In the genomic region with DNA sequence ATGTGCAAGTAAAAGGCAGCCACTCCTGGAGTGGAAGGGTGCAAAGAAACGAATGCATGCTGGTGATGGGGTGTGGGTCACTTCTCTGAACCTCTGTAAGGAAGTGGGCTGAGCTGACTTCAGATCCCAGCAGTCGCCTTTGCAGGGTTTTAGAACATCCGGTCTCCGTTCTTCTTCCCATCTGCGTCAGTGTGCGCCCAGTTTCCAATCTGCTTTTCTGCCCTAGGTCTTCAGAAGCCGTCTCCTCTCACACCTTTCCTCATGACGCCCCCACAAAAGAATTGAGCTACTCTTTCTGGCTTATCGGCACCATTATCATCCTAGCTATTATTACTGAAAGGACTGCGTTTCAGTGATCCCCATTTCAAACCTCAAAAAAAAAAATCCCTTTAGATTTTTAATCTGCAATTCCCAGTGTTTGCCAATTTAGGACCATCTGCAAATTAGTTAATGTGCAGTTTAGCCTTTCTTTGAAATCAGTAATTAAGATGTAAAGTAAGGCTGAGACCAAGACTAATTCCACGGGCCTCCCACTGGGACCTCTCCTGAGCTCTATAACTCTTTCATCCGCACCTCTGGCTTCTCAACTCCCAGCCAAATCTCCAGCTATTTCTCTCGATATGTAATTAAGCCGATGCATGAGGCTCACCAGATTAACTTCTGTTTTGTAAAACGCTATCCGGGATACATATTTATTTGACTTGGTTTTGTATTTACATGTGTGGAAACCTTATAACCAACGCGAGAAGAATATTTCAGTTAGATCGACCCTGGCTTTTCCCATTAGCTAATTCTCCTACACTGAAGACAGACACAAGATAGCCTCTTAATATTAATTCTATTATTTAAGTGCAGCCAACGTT, we compare ENCODE assay signal across 19 mouse cellular contexts.
DNase-seq lines count a peak whose midpoint lies in the region; ATAC-seq and TF ChIP-seq lines count a peak whose summit lies in the region.
"Had no signal": no experiment of that assay in that cellular context is flagged by ENCODE, and none has a peak within 500 bp of the region (broad histone marks: within the 10 kb centered on the region; RNA-seq: fewer than 3 reads in every experiment).

No protein-coding gene starts in this region.

- no peak for TF ChIP-seq CTCF in stomach, postnatal 0 days (IDR thresholded peaks at IDR 0.05; ENCODE audit: low read depth)

- H3K4me3 ChIP-seq in limb, embryonic 12.5 days (replicated peaks): no peak overlapping the region
- H3K4me3 ChIP-seq in limb, embryonic 10.5 days: no peak overlapping the region
- H3K4me3 ChIP-seq in forebrain, embryonic 14.5 days (ENCODE audit: low read depth, low read length): no peak overlapping the region
- H3K4me3 ChIP-seq in neural tube, embryonic 14.5 days (ENCODE audit: low read depth, low read length): no peak overlapping the region
- H3K4me3 ChIP-seq in stomach, postnatal 0 days (ENCODE audit: low read depth, low read length): no peak overlapping the region
- H3K4me3 ChIP-seq: embryonic facial prominence, embryonic 12.5 days; heart, embryonic 13.5 days; kidney, embryonic 15.5 days; liver, embryonic 12.5 days; stomach, embryonic 15.5 days had no signal

- ATAC-seq in limb, embryonic 12.5 days (ENCODE audit: insufficient number of reproducible peaks, insufficient read depth, low FRiP score, low TSS enrichment, low read depth): no peak
- ATAC-seq in forebrain, embryonic 14.5 days: no peak
- ATAC-seq in megakaryocyte progenitor cell, adult 5-6 weeks (replicated peaks; ENCODE audit: poor library complexity): peak; percentile 30; the same call in 1 of the 2 replicates
- ATAC-seq in neural tube, embryonic 14.5 days (ENCODE audit: low read depth): no peak
- ATAC-seq in stomach, postnatal 0 days (ENCODE audit: low FRiP score, low TSS enrichment): no peak
- ATAC-seq: activated CD4-positive, CD25-positive, alpha-beta regulatory T cell, adult 4 months; CD4-positive, CD25-positive, alpha-beta regulatory T cell, adult 4 months; liver, embryonic 12.5 days had no signal

- H3K9ac ChIP-seq in limb, embryonic 12.5 days (replicated peaks): no peak overlapping the region
- H3K9ac ChIP-seq in forebrain, embryonic 14.5 days (ENCODE audit: low read length): no peak overlapping the region
- no peak overlapping the region for H3K9ac ChIP-seq in neural tube, embryonic 14.5 days (replicated peaks; ENCODE audit: low read depth, low read length)
- no peak overlapping the region for H3K9ac ChIP-seq in stomach, postnatal 0 days (ENCODE audit: low read length)
- H3K9ac ChIP-seq: embryonic facial prominence, embryonic 12.5 days; heart, embryonic 13.5 days; kidney, embryonic 15.5 days; liver, embryonic 12.5 days; stomach, embryonic 15.5 days had no signal

- no peaks in the 10 kb centered on the region for H3K36me3 ChIP-seq in limb, embryonic 12.5 days
- no peaks in the 10 kb centered on the region for H3K36me3 ChIP-seq in limb, embryonic 10.5 days
- H3K36me3 ChIP-seq in forebrain, embryonic 14.5 days (ENCODE audit: control insufficient read depth, insufficient read depth, low read length): no peaks in the 10 kb centered on the region
- H3K36me3 ChIP-seq in neural tube, embryonic 14.5 days (ENCODE audit: control insufficient read depth, insufficient read depth, low read length): no peaks in the 10 kb centered on the region
- H3K36me3 ChIP-seq in stomach, postnatal 0 days (ENCODE audit: control insufficient read depth, insufficient read depth, low read length): no peaks in the 10 kb centered on the region
- H3K36me3 ChIP-seq: embryonic facial prominence, embryonic 12.5 days; heart, embryonic 13.5 days; kidney, embryonic 15.5 days; liver, embryonic 12.5 days; stomach, embryonic 15.5 days had no signal

- no peak for DNase-seq in limb, embryonic 10.5 days (ENCODE audit: low spot score)
- peak; percentile 54 for DNase-seq in forebrain, embryonic 14.5 days (ENCODE audit: low spot score)
- no peak for DNase-seq in kidney, postnatal 10 days
- no peak for DNase-seq in stomach, postnatal 0 days (ENCODE audit: low spot score)
- DNase-seq: cerebellum, adult 2 months; gastrocnemius, postnatal 25 days; lung, postnatal 10 days; right cerebral cortex, postnatal 4 days; thymus, postnatal 14 days had no signal

- peaks cover 5% of the 10 kb centered on the region; the same call in 1 of the 2 replicates for H3K27me3 ChIP-seq in limb, embryonic 12.5 days
- peaks cover 4% of the 10 kb centered on the region; the same call in 1 of the 2 replicates for H3K27me3 ChIP-seq in limb, embryonic 10.5 days (ENCODE audit: low read depth, poor library complexity, severe bottlenecking)
- H3K27me3 ChIP-seq in forebrain, embryonic 14.5 days (replicated peaks; ENCODE audit: control insufficient read depth, insufficient read depth, low read length): 0 out of 2 replicates have a peak, but pooled peaks cover 8% of the 10 kb centered on the region
- H3K27me3 ChIP-seq in neural tube, embryonic 14.5 days (ENCODE audit: control insufficient read depth, insufficient read depth, low read length): no peaks in the 10 kb centered on the region
- H3K27me3 ChIP-seq in stomach, postnatal 0 days (ENCODE audit: control insufficient read depth, insufficient read depth, low read length): no peaks in the 10 kb centered on the region
- H3K27me3 ChIP-seq: embryonic facial prominence, embryonic 12.5 days; heart, embryonic 13.5 days; liver, embryonic 12.5 days; stomach, embryonic 15.5 days had no signal

- H3K27ac ChIP-seq in limb, embryonic 12.5 days: no peak overlapping the region
- H3K27ac ChIP-seq in limb, embryonic 10.5 days: no peak overlapping the region
- no peak overlapping the region for H3K27ac ChIP-seq in forebrain, embryonic 14.5 days (ENCODE audit: low read depth, low read length)
- no peak overlapping the region for H3K27ac ChIP-seq in neural tube, embryonic 14.5 days (ENCODE audit: low read depth, low read length)
- no peak overlapping the region for H3K27ac ChIP-seq in stomach, postnatal 0 days (replicated peaks)
- H3K27ac ChIP-seq: embryonic facial prominence, embryonic 12.5 days; heart, embryonic 13.5 days; kidney, embryonic 15.5 days; liver, embryonic 12.5 days; stomach, embryonic 15.5 days had no signal

- H3K4me2 ChIP-seq in limb, embryonic 12.5 days: peak overlapping the region; percentile 15; the same call in 1 of the 2 replicates
- peak overlapping the region; percentile 5; the same call in 1 of the 2 replicates for H3K4me2 ChIP-seq in forebrain, embryonic 14.5 days (ENCODE audit: low read length)
- peak overlapping the region; percentile 5; the same call in 1 of the 2 replicates for H3K4me2 ChIP-seq in neural tube, embryonic 14.5 days (ENCODE audit: low read depth, low read length)
- H3K4me2 ChIP-seq in stomach, postnatal 0 days (replicated peaks; ENCODE audit: low read depth): no peak overlapping the region
- H3K4me2 ChIP-seq: embryonic facial prominence, embryonic 12.5 days; heart, embryonic 13.5 days; kidney, embryonic 15.5 days; liver, embryonic 12.5 days; stomach, embryonic 15.5 days had no signal

- 25% methylated on average over 20 of the region's 20 CpGs for WGBS in limb, embryonic 12.5 days
- WGBS in limb, embryonic 10.5 days: 37% methylated on average over 20 of the region's 20 CpGs
- 6% methylated on average over 20 of the region's 20 CpGs for WGBS in forebrain, embryonic 14.5 days
- 21% methylated on average over 20 of the region's 20 CpGs for WGBS in neural tube, embryonic 14.5 days
- WGBS in stomach, postnatal 0 days: 62% methylated on average over 20 of the region's 20 CpGs

- no peaks in the 10 kb centered on the region for H3K9me3 ChIP-seq in limb, embryonic 12.5 days
- H3K9me3 ChIP-seq in limb, embryonic 10.5 days (replicated peaks): no peaks in the 10 kb centered on the region
- H3K9me3 ChIP-seq in forebrain, embryonic 14.5 days (replicated peaks; ENCODE audit: control insufficient read depth, low read length): no peaks in the 10 kb centered on the region
- H3K9me3 ChIP-seq in neural tube, embryonic 14.5 days (ENCODE audit: control insufficient read depth, low read length): no peaks in the 10 kb centered on the region
- no peaks in the 10 kb centered on the region for H3K9me3 ChIP-seq in stomach, postnatal 0 days (ENCODE audit: control insufficient read depth, low read length)
- H3K9me3 ChIP-seq: embryonic facial prominence, embryonic 12.5 days; heart, embryonic 13.5 days; kidney, embryonic 15.5 days; liver, embryonic 12.5 days; stomach, embryonic 15.5 days had no signal

- no peak for TF ChIP-seq EP300 in stomach, postnatal 0 days (optimal IDR thresholded peaks at IDR 0.05)

- peaks cover 12% of the 10 kb centered on the region for H3K4me1 ChIP-seq in limb, embryonic 12.5 days (replicated peaks)
- peaks cover 12% of the 10 kb centered on the region for H3K4me1 ChIP-seq in limb, embryonic 10.5 days
- peaks cover 11% of the 10 kb centered on the region; the same call in 1 of the 2 replicates for H3K4me1 ChIP-seq in forebrain, embryonic 14.5 days (ENCODE audit: control insufficient read depth, insufficient read depth, low read length)
- H3K4me1 ChIP-seq in neural tube, embryonic 14.5 days (ENCODE audit: control insufficient read depth, insufficient read depth, low read length): 0 out of 2 replicates have a peak, but pooled peaks cover 3% of the 10 kb centered on the region
- no peaks in the 10 kb centered on the region for H3K4me1 ChIP-seq in stomach, postnatal 0 days (replicated peaks; ENCODE audit: control insufficient read depth, insufficient read depth)
- H3K4me1 ChIP-seq: embryonic facial prominence, embryonic 12.5 days; liver, embryonic 12.5 days had no signal
